Mouse (Mus musculus) cerebellum, adult 11-12 months (tissue): ENCODE data around the gene Ccnl1.

ENCODE experiments used
- DNase-seq: peaks from one replicate; pipeline ENCODE4 v3.0.0; 2022

The Ccnl1 gene

GRCm38 (mm10) chr3:65958840-65959185 lies 764 bp upstream of the Ccnl1 start:
- DNase-seq = no peak

- DNase-seq = peak; percentile 64
Observed at GRCm38 (mm10) chr3:65957271-65958101, 563 bp downstream of the Ccnl1 start.

GRCm38 (mm10) chr3:65954499-65955391 lies 3.3 kb downstream of the Ccnl1 start:
- no peak for DNase-seq

- peak; percentile 57 for DNase-seq
Observed at GRCm38 (mm10) chr3:65950831-65951365, 7.2 kb downstream of the Ccnl1 start.

- no peak for DNase-seq
Observed at GRCm38 (mm10) chr3:65950304-65950703, 7.7 kb downstream of the Ccnl1 start.

GRCm38 (mm10) chr3:65945277-65945932 lies 12.6 kb downstream of the Ccnl1 start:
- no peak for DNase-seq

- DNase-seq = no peak
Observed at GRCm38 (mm10) chr3:65944713-65945112, 13.3 kb downstream of the Ccnl1 start.

- DNase-seq = no peak
Observed at GRCm38 (mm10) chr3:65943453-65943852, 14.6 kb downstream of the Ccnl1 start.

- DNase-seq = no peak
Observed at GRCm38 (mm10) chr3:65941052-65941451, 17.0 kb downstream of the Ccnl1 start.

GRCm38 (mm10) chr3:65938211-65938610 lies 19.8 kb downstream of the Ccnl1 start:
- no peak for DNase-seq

GRCm38 (mm10) chr3:65936384-65936783 lies 21.7 kb downstream of the Ccnl1 start:
- DNase-seq = no peak

GRCm38 (mm10) chr3:65935153-65935552 lies 22.9 kb downstream of the Ccnl1 start:
- no peak for DNase-seq

- DNase-seq = no peak
Observed at GRCm38 (mm10) chr3:65933726-65934125, 24.3 kb downstream of the Ccnl1 start.

GRCm38 (mm10) chr3:65931542-65931941 lies 26.5 kb downstream of the Ccnl1 start:
- no peak for DNase-seq

- DNase-seq = peak; percentile 28
Observed at GRCm38 (mm10) chr3:65930636-65931035, 27.4 kb downstream of the Ccnl1 start.

GRCm38 (mm10) chr3:65929821-65930633 lies 28.0 kb downstream of the Ccnl1 start:
- DNase-seq = peak; percentile 51

- DNase-seq = peak; percentile 15
Observed at GRCm38 (mm10) chr3:65929304-65929783, 28.7 kb downstream of the Ccnl1 start.

GRCm38 (mm10) chr3:65928614-65929272 lies 29.3 kb downstream of the Ccnl1 start:
- no peak for DNase-seq

- peak; percentile 43 for DNase-seq
Observed at GRCm38 (mm10) chr3:65927685-65928084, 30.4 kb downstream of the Ccnl1 start.

GRCm38 (mm10) chr3:65927101-65927501 lies 30.9 kb downstream of the Ccnl1 start:
- DNase-seq = no peak

GRCm38 (mm10) chr3:65926426-65926825 lies 31.6 kb downstream of the Ccnl1 start:
- DNase-seq = no peak
